Comparison of ENCODE assay signal across 18 mouse cellular contexts in genomic region chr11:23389649-23390048, GRCm38 (mm10).
DNase-seq lines count a peak whose midpoint lies in the region; ATAC-seq and TF ChIP-seq lines count a peak whose summit lies in the region.
"Had no signal": no experiment of that assay in that cellular context is flagged by ENCODE, and none has a peak within 500 bp of the region (broad histone marks: within the 10 kb centered on the region; RNA-seq: fewer than 3 reads in every experiment).

No protein-coding gene starts in this region.

- no peaks in the 10 kb centered on the region for H3K27me3 ChIP-seq in G1E (ENCODE audit: insufficient read depth, low read length)
- no peaks in the 10 kb centered on the region for H3K27me3 ChIP-seq in liver, embryonic 15.5 days
- no peaks in the 10 kb centered on the region for H3K27me3 ChIP-seq in kidney, adult 2 months (replicated peaks; ENCODE audit: control insufficient read depth, insufficient read depth, low read length)
- H3K27me3 ChIP-seq: forebrain, embryonic 13.5 days; heart, embryonic 13.5 days; hindbrain, embryonic 15.5 days had no signal

- no peak for TF ChIP-seq CTCF in G1E (IDR thresholded peaks at IDR 0.05; ENCODE audit: low read depth, low read length)
- TF ChIP-seq CTCF in kidney, adult 2 months (conservative IDR thresholded peaks at IDR 0.05; ENCODE audit: insufficient read depth, insufficient read length, low read depth, low read length), result no peak

- H3K4me3 ChIP-seq in G1E (ENCODE audit: low read depth, low read length), result no peak overlapping the region; the same call in 1 of the 2 replicates
- H3K4me3 ChIP-seq in liver, embryonic 15.5 days (replicated peaks), result no peak overlapping the region
- no peak overlapping the region for H3K4me3 ChIP-seq in kidney, adult 2 months (ENCODE audit: insufficient read depth, low read depth, low read length)
- H3K4me3 ChIP-seq: embryonic facial prominence, embryonic 10.5 days; forebrain, embryonic 13.5 days; heart, embryonic 13.5 days; hindbrain, embryonic 15.5 days had no signal

- H3K4me2 ChIP-seq in liver, embryonic 15.5 days, result no peak overlapping the region
- H3K4me2 ChIP-seq: forebrain, embryonic 13.5 days; heart, embryonic 13.5 days; hindbrain, embryonic 15.5 days had no signal

- no peak for TF ChIP-seq POLR2A in kidney, adult 2 months (IDR thresholded peaks at IDR 0.05; ENCODE audit: low read depth, low read length)

- no peak overlapping the region; the same call in 1 of the 2 replicates for H3K27ac ChIP-seq in liver, embryonic 15.5 days (replicated peaks)
- no peak overlapping the region for H3K27ac ChIP-seq in kidney, adult 2 months (ENCODE audit: insufficient read depth, low read depth, low read length)
- H3K27ac ChIP-seq: embryonic facial prominence, embryonic 10.5 days; forebrain, embryonic 13.5 days; heart, embryonic 13.5 days; hindbrain, embryonic 15.5 days had no signal

- H3K9ac ChIP-seq in liver, embryonic 15.5 days, result no peak overlapping the region
- H3K9ac ChIP-seq: forebrain, embryonic 13.5 days; forebrain, postnatal 0 days; heart, embryonic 13.5 days; hindbrain, embryonic 15.5 days had no signal

- peaks cover 56% of the 10 kb centered on the region for H3K4me1 ChIP-seq in G1E (ENCODE audit: insufficient read depth, low read depth, low read length)
- H3K4me1 ChIP-seq in liver, embryonic 15.5 days (replicated peaks), result peaks cover 11% of the 10 kb centered on the region
- no peaks in the 10 kb centered on the region for H3K4me1 ChIP-seq in kidney, adult 2 months (ENCODE audit: control insufficient read depth, insufficient read depth, low read length)
- H3K4me1 ChIP-seq: embryonic facial prominence, embryonic 10.5 days; forebrain, embryonic 13.5 days; heart, embryonic 13.5 days; hindbrain, embryonic 15.5 days had no signal

- no peaks in the 10 kb centered on the region for H3K9me3 ChIP-seq in G1E (replicated peaks)
- no peaks in the 10 kb centered on the region for H3K9me3 ChIP-seq in liver, embryonic 15.5 days (replicated peaks)
- H3K9me3 ChIP-seq: embryonic facial prominence, embryonic 10.5 days; forebrain, embryonic 13.5 days; heart, embryonic 13.5 days; hindbrain, embryonic 15.5 days had no signal

- no peak for DNase-seq in G1E (ENCODE audit: low spot score)
- peak; percentile 25 for DNase-seq in c-Kit-positive CD71-positive TER-119-positive erythroid progenitor cells, embryonic 14.5 days (ENCODE audit: low spot score)
- DNase-seq in kidney, adult 2 months, result no peak
- DNase-seq: adrenal gland, postnatal 10 days; cerebellum, adult 18-20 months; cerebellum, postnatal 10 days; forebrain, postnatal 0 days; gastrocnemius, postnatal 36 days; heart, adult 11 months; heart, postnatal 36 days had no signal

- peaks cover 29% of the 10 kb centered on the region for H3K36me3 ChIP-seq in G1E (replicated peaks)
- H3K36me3 ChIP-seq in liver, embryonic 15.5 days (replicated peaks), result peaks cover 37% of the 10 kb centered on the region
- H3K36me3 ChIP-seq in kidney, adult 2 months (ENCODE audit: control insufficient read depth, insufficient read depth, low read length), result 0 out of 2 replicates have a peak, but pooled peaks cover 2% of the 10 kb centered on the region

- peak; percentile 65 for ATAC-seq in G1E (ENCODE audit: extremely low read depth, insufficient number of reproducible peaks, low FRiP score, poor library complexity, severe bottlenecking)
- peak; percentile 56; the same call in 1 of the 2 replicates for ATAC-seq in liver, embryonic 15.5 days (ENCODE audit: insufficient read depth)
- peak; percentile 85 for ATAC-seq in megakaryocyte-erythroid progenitor cell, adult 5-6 weeks (replicated peaks; ENCODE audit: low FRiP score, low TSS enrichment, poor library complexity, severe bottlenecking)
- no peak for ATAC-seq in activated CD4-positive, CD25-positive, alpha-beta regulatory T cell, adult 4 months
- no peak for ATAC-seq in megakaryocyte, adult 5-6 weeks (ENCODE audit: poor library complexity, severe bottlenecking)
- ATAC-seq: forebrain, embryonic 13.5 days; forebrain, postnatal 0 days had no signal

- 29% methylated on average over 1 of the region's 1 CpGs for WGBS in liver, embryonic 15.5 days (ENCODE audit: insufficient replicate concordance)
- 96% methylated on average over 1 of the region's 1 CpGs for WGBS in kidney, adult 2 months

Comparison
In these comparisons a context has a peak if more than half of its experiments do, and no peak if none do; other contexts are left out.
1. ATAC-seq: peak in G1E (single experiment), liver, embryonic 15.5 days (single experiment) and megakaryocyte-erythroid progenitor cell, adult 5-6 weeks (single experiment); none in activated CD4-positive, CD25-positive, alpha-beta regulatory T cell, adult 4 months (single experiment) and megakaryocyte, adult 5-6 weeks (single experiment).